Mouse (Mus musculus) forebrain, embryonic 12.5 days (tissue): ENCODE results near the gene Olfr143. TPM values are rescaled to one million over a fixed set of nuclear protein-coding genes. Genes with fewer than 3 reads are reported as not detected.

ENCODE experiments used
- ATAC-seq: fragments of 200-750 bp; cut with Nextera tagmentation; 2 replicates; pipeline ENCODE4 v1.8.0; 2017; ENCODE audit warnings: moderate TSS enrichment; ENCODE audit not compliant: low FRiP score
- H3K27ac ChIP-seq: fragments of 300-500 bp; sonication (generic); 2 replicates; pipeline ENCODE4 v1.5.1; 2016; ENCODE audit warnings: mild to moderate bottlenecking
- H3K27me3 ChIP-seq: fragments of 300-500 bp; sonication (generic); 2 replicates; pipeline ENCODE4 v1.6.1; 2016; ENCODE audit warnings: mild to moderate bottlenecking
- H3K36me3 ChIP-seq: fragments of 300-500 bp; sonication (generic); replicated peaks from 2 replicates; pipeline ENCODE4 v1.6.1; 2016; ENCODE audit warnings: mild to moderate bottlenecking
- H3K4me1 ChIP-seq: fragments of 300-500 bp; sonication (generic); 2 replicates; pipeline ENCODE4 v1.6.1; 2016
- H3K4me2 ChIP-seq: fragments of 300-500 bp; sonication (generic); 2 replicates; pipeline ENCODE4 v1.6.1; 2016; ENCODE audit warnings: mild to moderate bottlenecking, moderate library complexity
- H3K4me3 ChIP-seq: fragments of 300-500 bp; sonication (generic); replicated peaks from 2 replicates; pipeline ENCODE4 v1.5.1; 2016; ENCODE audit warnings: mild to moderate bottlenecking
- H3K9ac ChIP-seq: fragments of 300-500 bp; sonication (generic); 2 replicates; pipeline ENCODE4 v1.6.1; 2016; ENCODE audit warnings: mild to moderate bottlenecking
- H3K9me3 ChIP-seq: fragments of 300-500 bp; sonication (generic); 2 replicates; pipeline ENCODE4 v1.6.1; 2016
- WGBS: fragments of 180-500 bp; shearing (Covaris S2); methylation state at CpG from one replicate; pipeline ENCODE4 v1.1.7; 2016; 5-methylcytosine and 5-hydroxymethylcytosine counted together
- polyA plus RNA-seq: library from polyadenylated mRNA; unstranded; fragments of >200 nt; fragmentation: Nextera tagmentation; extraction: Ambion mirVana; gene quantifications from 2 replicates; pipeline ENCODE4 v1.2.1, GENCODE M21; 2016

The Olfr143 gene
- not detected in 2 replicates for polyA plus RNA-seq

GRCm38 (mm10) chr9:38252474-38252873 is at the start of gene Olfr143:
Gene Olfr143 (plus strand): TSS chr9:38252774.
- H3K27me3 ChIP-seq = no peaks in the 10 kb centered on the region
- ATAC-seq = no peak

DNA sequence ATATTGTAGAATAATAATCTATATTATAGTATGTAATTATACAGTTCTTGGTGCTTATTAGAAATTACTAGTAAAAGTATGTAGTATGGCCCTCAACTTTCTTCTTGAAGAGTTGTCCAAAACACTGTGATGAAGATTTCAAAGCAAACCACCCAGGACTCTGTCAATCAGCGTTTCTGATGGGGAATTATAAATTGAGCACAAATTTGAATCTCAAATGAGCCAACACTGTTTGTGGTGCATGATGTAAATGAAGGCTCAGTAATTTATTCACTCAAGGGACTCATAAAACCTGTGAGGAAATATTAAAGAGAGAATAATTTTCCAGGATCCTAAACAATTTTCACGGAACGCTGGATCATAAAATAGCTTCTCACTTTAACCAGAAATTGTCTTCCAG is 44.5 kb upstream of the Olfr143 start, which contains the start of gene Olfr893:
Gene Olfr893, plus strand, starts transcription at position 301 of the 400 bp plus-strand sequence.
- no peaks in the 10 kb centered on the region for H3K4me1 ChIP-seq
- no peaks in the 10 kb centered on the region for H3K36me3 ChIP-seq
- WGBS = 87% methylated on average over 3 of the region's 3 CpGs
- H3K9ac ChIP-seq = no peak within 1 kb of the TSS
- no peaks in the 10 kb centered on the region for H3K9me3 ChIP-seq
- H3K4me3 ChIP-seq = no peak within 1 kb of the TSS
- no peak within 1 kb of the TSS for H3K4me2 ChIP-seq
- ATAC-seq = no peak
- no peaks in the 10 kb centered on the region for H3K27me3 ChIP-seq
- H3K27ac ChIP-seq = no peak within 1 kb of the TSS

More at GRCm38 (mm10) chr9:38252474-38252873, at the start of gene Olfr143:
- H3K27ac ChIP-seq = no peak within 1 kb of the TSS
- H3K4me1 ChIP-seq = no peaks in the 10 kb centered on the region
- H3K9ac ChIP-seq = no peak within 1 kb of the TSS
- H3K9me3 ChIP-seq = no peaks in the 10 kb centered on the region
- no peak within 1 kb of the TSS for H3K4me3 ChIP-seq
- H3K4me2 ChIP-seq = no peak within 1 kb of the TSS
- no peaks in the 10 kb centered on the region for H3K36me3 ChIP-seq

DNA sequence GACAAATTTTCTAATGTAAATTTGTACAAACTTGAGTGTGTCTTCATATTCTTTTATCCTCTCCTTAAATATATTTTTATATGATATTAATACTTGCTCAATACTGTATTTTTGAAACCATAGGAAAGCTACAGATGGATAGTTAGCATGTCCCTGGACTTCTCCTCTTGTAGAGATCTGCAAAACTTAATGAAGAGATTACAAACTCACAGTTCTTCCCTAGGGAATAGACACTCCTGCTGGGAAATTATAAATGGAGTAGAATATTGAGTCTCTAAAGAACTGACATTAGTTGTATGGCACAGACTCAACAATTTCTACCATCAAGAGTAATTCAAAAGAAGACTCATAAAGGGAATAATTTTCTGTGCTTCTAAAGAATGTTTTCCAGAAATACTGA is 34.8 kb upstream of the Olfr143 start, which contains the start of gene Olfr894:
Gene Olfr894, plus strand, starts transcription at position 301 of the 400 bp plus-strand sequence.
- H3K4me3 ChIP-seq = no peak within 1 kb of the TSS
- no peak within 1 kb of the TSS for H3K4me2 ChIP-seq
- H3K9ac ChIP-seq = no peak within 1 kb of the TSS
- H3K36me3 ChIP-seq = no peaks in the 10 kb centered on the region
- ATAC-seq = no peak
- H3K4me1 ChIP-seq = no peaks in the 10 kb centered on the region
- H3K9me3 ChIP-seq = no peaks in the 10 kb centered on the region
- no peak within 1 kb of the TSS for H3K27ac ChIP-seq
- no peaks in the 10 kb centered on the region for H3K27me3 ChIP-seq

- Histone ChIP-seq H3K9me3 (no peaks in the 10 kb centered on the region), H3K4me3 (no peak within 1 kb of the TSS), H3K4me1 (no peaks in the 10 kb centered on the region), H3K4me2 (no peak within 1 kb of the TSS), H3K9ac (no peak within 1 kb of the TSS), H3K36me3 (no peaks in the 10 kb centered on the region), H3K27me3 (no peaks in the 10 kb centered on the region), H3K27ac (no peak within 1 kb of the TSS)
- ATAC-seq = no peak
These were observed 15.0 kb downstream of the Olfr143 start, which contains the start of gene Olfr895 for GRCm38 (mm10) chr9:38267551-38267950. Gene Olfr895 (plus strand): TSS chr9:38267851.

DNA sequence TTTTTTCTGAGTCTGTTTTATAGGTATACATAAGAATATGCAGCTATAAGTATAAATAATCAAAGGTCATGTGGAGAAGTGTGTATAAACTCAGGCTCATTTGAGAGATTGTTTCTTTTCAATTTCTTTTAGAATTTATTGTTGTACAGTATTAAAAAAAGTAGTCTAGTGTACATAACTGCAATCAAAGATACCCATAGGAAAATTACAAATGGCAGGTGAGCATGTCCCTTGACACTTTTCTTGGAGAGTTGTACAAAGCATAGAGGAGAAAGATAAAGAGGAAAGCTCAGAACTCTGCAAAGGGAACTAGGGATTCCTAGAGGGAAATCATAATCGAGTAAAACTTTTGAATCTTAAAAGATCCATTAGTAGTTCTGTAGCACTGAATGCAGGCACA is 38.2 kb downstream of the Olfr143 start, which contains the start of gene Olfr896-ps1:
Gene Olfr896-ps1, plus strand, starts transcription at position 301 of the 400 bp plus-strand sequence.
- H3K4me3 ChIP-seq = no peak within 1 kb of the TSS
- ATAC-seq = no peak
- 88% methylated on average over 1 of the region's 1 CpGs for WGBS

More for the DNA sequence above, 38.2 kb downstream of the Olfr143 start, which contains the start of gene Olfr896-ps1:
- H3K4me1 ChIP-seq = no peaks in the 10 kb centered on the region
- H3K4me2 ChIP-seq = no peak within 1 kb of the TSS
- no peak within 1 kb of the TSS for H3K27ac ChIP-seq
- no peaks in the 10 kb centered on the region for H3K36me3 ChIP-seq
- no peaks in the 10 kb centered on the region for H3K9me3 ChIP-seq
- H3K27me3 ChIP-seq = no peaks in the 10 kb centered on the region
- H3K9ac ChIP-seq = no peak within 1 kb of the TSS

Other genes starting within 250 kb of the Olfr143 start
- not detected in 2 replicates for gene Olfr883, start 227.0 kb upstream of the Olfr143 start, polyA plus RNA-seq
- not detected in 2 replicates for gene Olfr884, start 206.2 kb upstream of the Olfr143 start, polyA plus RNA-seq
- not detected in 2 replicates for gene Olfr885, start 191.5 kb upstream of the Olfr143 start, polyA plus RNA-seq
- gene Olfr887, start 168.7 kb upstream of the Olfr143 start, polyA plus RNA-seq = not detected in 2 replicates
- not detected in 2 replicates for gene Olfr888, start 144.6 kb upstream of the Olfr143 start, polyA plus RNA-seq
- gene Olfr889, start 137.6 kb upstream of the Olfr143 start, polyA plus RNA-seq = 0.08 and 0.09 TPM in 2 replicates
- gene Olfr890, start 110.3 kb upstream of the Olfr143 start, polyA plus RNA-seq = not detected in 2 replicates
- not detected in 2 replicates for gene Olfr891, start 72.0 kb upstream of the Olfr143 start, polyA plus RNA-seq
- not detected in 2 replicates for gene Olfr893, start 44.4 kb upstream of the Olfr143 start, polyA plus RNA-seq
- not detected in 2 replicates for gene Olfr894, start 34.7 kb upstream of the Olfr143 start, polyA plus RNA-seq
- gene Olfr895, start 15.1 kb downstream of the Olfr143 start, polyA plus RNA-seq = not detected in 2 replicates
- not detected in 2 replicates for gene Olfr896-ps1, start 38.3 kb downstream of the Olfr143 start, polyA plus RNA-seq
- gene Olfr25, start 76.3 kb downstream of the Olfr143 start, polyA plus RNA-seq = not detected in 2 replicates
- not detected in 2 replicates for gene Olfr898, start 95.6 kb downstream of the Olfr143 start, polyA plus RNA-seq
- gene Olfr250, start 114.1 kb downstream of the Olfr143 start, polyA plus RNA-seq = not detected in 2 replicates
- gene Olfr251, start 124.3 kb downstream of the Olfr143 start, polyA plus RNA-seq = not detected in 2 replicates
- not detected in 2 replicates for gene Olfr147, start 148.9 kb downstream of the Olfr143 start, polyA plus RNA-seq
- not detected in 2 replicates for gene Olfr901, start 176.7 kb downstream of the Olfr143 start, polyA plus RNA-seq
- not detected in 2 replicates for gene Olfr902, start 194.9 kb downstream of the Olfr143 start, polyA plus RNA-seq
- not detected in 2 replicates for gene Olfr904, start 210.4 kb downstream of the Olfr143 start, polyA plus RNA-seq
- gene Olfr905, start 218.3 kb downstream of the Olfr143 start, polyA plus RNA-seq = not detected in 2 replicates
- gene Olfr906, start 234.3 kb downstream of the Olfr143 start, polyA plus RNA-seq = not detected in 2 replicates
- gene Olfr907, start 243.0 kb downstream of the Olfr143 start, polyA plus RNA-seq = not detected in 2 replicates